Mouse (Mus musculus): ENCODE data around the gene Rce1. TPM values are rescaled to one million over a fixed set of nuclear protein-coding genes. Genes with fewer than 3 reads are reported as not detected.

Gene Rce1
- polyA plus RNA-seq, 1 experiment from 2014 or later = 61.5 TPM

DNA sequence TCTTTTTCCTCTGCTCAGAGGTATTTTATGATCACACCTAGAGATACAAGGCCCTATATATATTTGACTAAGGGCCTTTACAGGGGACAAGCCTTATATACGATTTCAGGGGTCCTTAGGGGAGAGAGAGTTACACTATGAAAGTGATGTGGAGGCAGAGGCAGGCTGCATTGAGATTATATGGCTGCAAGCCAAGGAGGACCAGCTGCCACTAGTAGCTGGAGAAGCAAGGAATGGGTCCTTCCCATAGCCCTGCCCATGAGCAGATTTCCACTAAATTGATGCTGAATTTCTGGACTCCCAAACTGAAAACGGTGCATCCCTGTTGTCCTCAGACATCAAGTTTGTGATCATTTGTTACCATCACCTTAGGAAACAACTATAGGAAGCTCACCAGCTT, 41.6 kb downstream of the Rce1 start:
- no peak overlapping the region for H3K9ac ChIP-seq
- no peak overlapping the region for H3K4me3 ChIP-seq (replicated peaks)
- ATAC-seq = no peak
- H3K27ac ChIP-seq = no peak overlapping the region
- WGBS = 63% methylated on average over 2 of the region's 2 CpGs
- no peak overlapping the region for H3K4me2 ChIP-seq (replicated peaks)
- H3K4me1 ChIP-seq (replicated peaks) = no peaks in the 10 kb centered on the region
- H3K36me3 ChIP-seq = no peaks in the 10 kb centered on the region
- no peaks in the 10 kb centered on the region for H3K9me3 ChIP-seq
- no peaks in the 10 kb centered on the region for H3K27me3 ChIP-seq (replicated peaks)

DNA sequence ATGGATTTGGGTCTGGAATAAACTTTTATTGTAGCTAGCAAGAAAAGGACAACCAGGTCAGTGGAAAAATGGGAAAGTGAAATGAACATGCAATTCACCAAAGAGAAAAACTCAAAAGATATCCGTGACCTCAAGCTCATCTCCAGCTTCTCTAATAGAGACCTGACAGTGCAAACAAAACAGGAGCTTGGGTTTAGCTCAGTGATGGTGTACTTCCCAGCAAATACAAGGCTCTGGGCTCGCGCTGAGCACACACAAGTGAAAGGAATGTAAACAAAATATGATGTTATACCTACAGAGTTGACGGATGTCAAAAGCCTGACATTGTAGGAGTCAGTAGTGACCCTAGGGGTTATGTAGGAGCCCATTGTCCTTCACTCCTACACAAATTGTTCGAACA, 46.1 kb downstream of the Rce1 start:
- Histone ChIP-seq H3K9ac (no peak overlapping the region), H3K4me1 (replicated peaks) (no peaks in the 10 kb centered on the region), H3K4me2 (replicated peaks) (no peak overlapping the region), H3K4me3 (replicated peaks) (no peak overlapping the region), H3K27me3 (replicated peaks) (no peaks in the 10 kb centered on the region), H3K9me3 (no peaks in the 10 kb centered on the region), H3K27ac (no peak overlapping the region), H3K36me3 (no peaks in the 10 kb centered on the region)
- 50% methylated on average over 5 of the region's 5 CpGs for WGBS
- no peak for ATAC-seq

DNA sequence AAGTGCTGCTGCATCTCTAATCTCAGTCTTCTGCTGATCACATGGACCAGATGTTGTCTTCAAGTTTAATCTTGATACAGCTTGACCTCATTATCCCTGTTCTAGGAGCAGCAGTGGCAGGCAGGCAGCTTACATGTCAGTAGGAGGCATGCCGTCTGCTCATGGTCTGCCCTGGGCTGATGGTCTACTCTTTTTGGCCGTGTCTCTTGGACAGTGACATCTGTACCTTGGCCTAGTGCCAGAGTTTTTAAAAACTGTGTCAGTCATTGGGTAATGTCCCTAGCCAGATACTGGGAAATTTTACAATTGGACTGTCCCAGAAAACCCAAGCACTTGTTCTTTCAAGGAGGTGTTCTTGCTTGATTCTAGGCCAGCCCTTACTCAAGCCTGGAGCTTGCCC, 46.6 kb downstream of the Rce1 start:
- no peaks in the 10 kb centered on the region for H3K27me3 ChIP-seq (replicated peaks)
- no peaks in the 10 kb centered on the region for H3K9me3 ChIP-seq
- no peaks in the 10 kb centered on the region for H3K4me1 ChIP-seq (replicated peaks)
- 47% methylated on average over 2 of the region's 2 CpGs for WGBS
- H3K4me3 ChIP-seq (replicated peaks) = no peak overlapping the region
- H3K4me2 ChIP-seq (replicated peaks) = no peak overlapping the region
- ATAC-seq = no peak
- H3K27ac ChIP-seq = no peak overlapping the region
- H3K9ac ChIP-seq = no peak overlapping the region
- H3K36me3 ChIP-seq = no peaks in the 10 kb centered on the region

DNA sequence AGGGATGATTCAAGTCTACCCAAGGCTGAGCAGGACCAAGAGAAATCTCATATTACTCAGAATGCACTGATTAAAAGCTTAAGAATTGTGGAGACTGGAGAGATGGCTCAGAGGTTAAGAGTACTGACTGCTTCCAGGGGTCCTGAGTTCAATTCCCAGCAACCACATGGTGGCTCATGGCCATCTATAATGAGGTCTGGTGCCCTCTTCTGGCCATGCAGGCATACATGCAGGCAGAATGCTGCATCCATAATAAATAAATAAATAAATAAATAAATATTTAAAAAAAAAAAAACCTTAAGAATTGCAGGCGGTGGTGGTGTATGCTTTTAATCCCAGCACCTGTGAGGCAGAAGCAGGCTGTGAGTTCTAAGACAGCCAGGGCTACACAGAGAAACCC, 52.2 kb downstream of the Rce1 start:
- no peak overlapping the region for H3K4me3 ChIP-seq (replicated peaks)
- no peaks in the 10 kb centered on the region for H3K27me3 ChIP-seq (replicated peaks)
- no peak for ATAC-seq
- WGBS = 86% methylated on average over 1 of the region's 1 CpGs
- no peak overlapping the region for H3K27ac ChIP-seq
- no peaks in the 10 kb centered on the region for H3K9me3 ChIP-seq
- H3K4me1 ChIP-seq (replicated peaks) = no peaks in the 10 kb centered on the region
- H3K9ac ChIP-seq = no peak overlapping the region
- H3K36me3 ChIP-seq = no peaks in the 10 kb centered on the region
- H3K4me2 ChIP-seq (replicated peaks) = no peak overlapping the region

Other genes starting within 250 kb of the Rce1 start
- gene Kdm2a, start 227.4 kb downstream of the Rce1 start, polyA plus RNA-seq (2015; fragmentation: Nextera tagmentation; extraction: Ambion mirVana) = 37.5 and 38.9 TPM in 2 replicates
- gene Rhod, start 186.2 kb downstream of the Rce1 start, polyA plus RNA-seq (2015; fragmentation: Nextera tagmentation; extraction: Ambion mirVana) = 20.0 and 21.6 TPM in 2 replicates
- gene Syt12, start 148.2 kb downstream of the Rce1 start, polyA plus RNA-seq (2015; fragmentation: Nextera tagmentation; extraction: Ambion mirVana) = 0.33 and 0.46 TPM in 2 replicates
- 7.6 and 9.7 TPM in 2 replicates for gene 2010003K11Rik, start 127.1 kb downstream of the Rce1 start, polyA plus RNA-seq (2015; fragmentation: Nextera tagmentation; extraction: Ambion mirVana)
- 11.8 and 15.0 TPM in 2 replicates for gene Pcx, start 115.2 kb downstream of the Rce1 start, polyA plus RNA-seq (2015; fragmentation: Nextera tagmentation; extraction: Ambion mirVana)
- gene Lrfn4, start 10.0 kb downstream of the Rce1 start, polyA plus RNA-seq (2015; fragmentation: Nextera tagmentation; extraction: Ambion mirVana) = 6.5 and 7.8 TPM in 2 replicates
- 1.4 and 2.7 TPM in 2 replicates for gene Gm960, start 73.0 kb upstream of the Rce1 start, polyA plus RNA-seq (2015; fragmentation: Nextera tagmentation; extraction: Ambion mirVana)
- 1.4 and 1.7 TPM in 2 replicates for gene Sptbn2, start 85.5 kb upstream of the Rce1 start, polyA plus RNA-seq (2015; fragmentation: Nextera tagmentation; extraction: Ambion mirVana)
- gene Rbm4b, start 130.9 kb upstream of the Rce1 start, polyA plus RNA-seq (2015; fragmentation: Nextera tagmentation; extraction: Ambion mirVana) = 47.1 and 47.4 TPM in 2 replicates
- gene Rbm4, start 168.3 kb upstream of the Rce1 start, polyA plus RNA-seq (2015; fragmentation: Nextera tagmentation; extraction: Ambion mirVana) = 43.8 and 51.0 TPM in 2 replicates
- 32.4 and 35.3 TPM in 2 replicates for gene Gm21992, start 186.0 kb upstream of the Rce1 start, polyA plus RNA-seq (2015; fragmentation: Nextera tagmentation; extraction: Ambion mirVana)
- gene Rbm14, start 186.0 kb upstream of the Rce1 start, polyA plus RNA-seq (2015; fragmentation: Nextera tagmentation; extraction: Ambion mirVana) = 73.6 and 80.0 TPM in 2 replicates
- gene Ccs, start 213.7 kb upstream of the Rce1 start, polyA plus RNA-seq (2015; fragmentation: Nextera tagmentation; extraction: Ambion mirVana) = 51.3 and 56.7 TPM in 2 replicates
- not detected in 2 replicates for gene Ccdc87, start 213.7 kb upstream of the Rce1 start, polyA plus RNA-seq (2015; fragmentation: Nextera tagmentation; extraction: Ambion mirVana)
- gene Ctsf, start 229.5 kb upstream of the Rce1 start, polyA plus RNA-seq (2015; fragmentation: Nextera tagmentation; extraction: Ambion mirVana) = 25.2 and 26.3 TPM in 2 replicates